Mouse (Mus musculus) NIH3T3 (cell line): ENCODE results near the gene 8030411F24Rik.
A peak's percentile ranks its signal among the peaks of the same experiment; 100 is the strongest.
"Not testable (repeated sequence)": the region's sequence is repeated elsewhere in the genome, so short reads cannot be mapped to it uniquely, and the experiment has no call there.

ENCODE experiments used
- DNase-seq: peaks from one replicate; pipeline ENCODE4 v3.0.0-alpha.2; 2012; ENCODE audit warnings: low read depth

The 8030411F24Rik gene

GRCm38 (mm10) chr2:148781709-148782108 lies at the start of gene 8030411F24Rik:
8030411F24Rik (plus strand) TSS chr2:148782009.
- DNase-seq = no peak

- peak; percentile 96 for DNase-seq
These were observed 49.3 kb upstream of the 8030411F24Rik start, which contains the start of gene Napb for GRCm38 (mm10) chr2:148732327-148733000. Napb (minus strand) TSS chr2:148732467.

DNA sequence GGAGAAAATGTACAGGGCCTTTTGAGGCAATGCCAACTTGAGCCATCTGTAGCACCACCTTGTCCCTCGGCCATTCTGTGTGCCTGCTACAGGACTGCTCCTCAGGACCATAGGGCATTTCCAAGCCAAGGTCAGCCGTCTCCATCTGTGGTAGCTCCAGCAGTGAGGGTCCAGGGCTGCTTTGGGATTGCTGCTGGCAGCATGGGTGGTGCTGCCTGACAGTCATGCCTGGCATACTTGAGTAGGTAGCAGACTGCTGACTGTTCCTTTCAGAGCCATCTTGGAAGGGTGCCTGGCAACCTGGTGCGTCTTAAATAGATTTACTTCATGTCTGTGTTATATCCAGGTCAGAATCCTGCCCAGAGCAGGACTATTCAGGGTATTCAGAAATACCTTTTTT lies 38.8 kb upstream of the 8030411F24Rik start:
- no peak for DNase-seq

GRCm38 (mm10) chr2:148743846-148744407 lies 37.9 kb upstream of the 8030411F24Rik start:
- peak; percentile 41 for DNase-seq

DNA sequence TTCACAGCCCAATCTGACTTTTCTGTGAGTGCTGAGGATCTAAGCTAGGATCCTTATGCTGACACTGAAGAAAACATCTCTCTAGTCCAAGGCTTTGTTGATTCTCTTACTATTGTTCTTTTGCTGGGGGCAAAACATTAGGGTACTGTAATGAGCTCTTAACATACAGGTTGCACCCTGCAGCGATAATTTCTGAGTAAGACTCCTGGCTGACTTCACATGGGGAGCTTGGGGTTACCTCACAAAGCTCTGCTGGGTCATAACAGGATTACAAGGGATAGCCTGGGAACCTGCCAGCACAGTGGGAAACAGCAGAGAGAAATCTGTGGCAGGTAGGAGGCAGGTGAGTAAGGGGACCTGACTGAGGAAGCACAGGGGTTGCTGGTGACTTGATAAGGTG lies 31.8 kb upstream of the 8030411F24Rik start, which contains the start of gene Cstl1:
Gene Cstl1 (plus strand): TSS at position 301 of the 400 bp plus-strand sequence.
- DNase-seq = no peak

GRCm38 (mm10) chr2:148751893-148752813 lies 29.7 kb upstream of the 8030411F24Rik start:
- DNase-seq = peak; percentile 97

GRCm38 (mm10) chr2:148754310-148754846 lies 27.4 kb upstream of the 8030411F24Rik start:
- no peak for DNase-seq

GRCm38 (mm10) chr2:148763648-148764388 lies 18.0 kb upstream of the 8030411F24Rik start:
- peak; percentile 11 for DNase-seq

- DNase-seq = not testable (repeated sequence)
These were observed 10.4 kb upstream of the 8030411F24Rik start, which contains the start of gene Cst11 for GRCm38 (mm10) chr2:148771397-148771796. Cst11 (minus strand) TSS chr2:148771497.

DNA sequence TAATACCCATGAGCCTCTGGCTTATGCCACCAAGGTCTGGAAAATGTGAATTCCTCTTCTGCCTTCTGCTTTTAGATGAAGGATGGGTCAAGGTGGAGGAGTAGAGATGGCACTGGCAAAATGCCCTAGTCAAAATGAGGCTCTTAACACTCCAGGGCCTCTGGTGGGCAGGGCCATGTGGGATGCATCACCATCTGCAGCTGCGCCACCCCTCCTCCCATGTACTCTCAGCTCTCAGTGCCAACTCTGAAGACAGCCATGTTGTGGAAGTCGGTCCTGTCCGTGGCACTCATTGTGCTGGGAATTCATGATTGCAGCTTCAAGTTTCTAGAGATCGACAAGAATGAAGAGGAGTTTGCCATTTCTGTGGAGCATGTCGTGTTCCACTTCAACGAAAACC lies 7.3 kb downstream of the 8030411F24Rik start, which contains the start of gene Cst12:
Gene Cst12 (plus strand): TSS at position 220 of the 400 bp plus-strand sequence.
- DNase-seq = no peak

DNA sequence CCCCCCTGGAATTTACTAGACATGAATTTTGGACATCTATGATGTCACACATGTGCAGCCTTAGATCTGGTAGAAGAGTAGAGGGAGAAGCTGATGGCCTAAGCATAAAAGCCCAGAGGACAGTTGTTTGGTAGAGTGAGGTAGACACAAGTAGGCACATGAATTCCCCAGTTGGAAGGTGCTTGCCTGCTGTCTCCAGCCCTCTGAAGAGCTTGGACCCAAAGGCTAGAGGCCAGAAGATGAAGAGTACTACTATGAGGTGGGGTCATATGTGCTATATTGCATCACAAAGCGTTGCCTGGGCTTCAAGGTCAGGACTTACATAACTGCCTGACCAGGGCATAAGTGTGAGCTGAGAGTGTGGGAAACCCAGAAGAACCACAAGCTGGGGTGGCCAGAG lies 16.7 kb downstream of the 8030411F24Rik start, which contains the start of gene Cst8:
Gene Cst8 (plus strand): TSS at position 301 of the 400 bp plus-strand sequence.
- DNase-seq = no peak

DNA sequence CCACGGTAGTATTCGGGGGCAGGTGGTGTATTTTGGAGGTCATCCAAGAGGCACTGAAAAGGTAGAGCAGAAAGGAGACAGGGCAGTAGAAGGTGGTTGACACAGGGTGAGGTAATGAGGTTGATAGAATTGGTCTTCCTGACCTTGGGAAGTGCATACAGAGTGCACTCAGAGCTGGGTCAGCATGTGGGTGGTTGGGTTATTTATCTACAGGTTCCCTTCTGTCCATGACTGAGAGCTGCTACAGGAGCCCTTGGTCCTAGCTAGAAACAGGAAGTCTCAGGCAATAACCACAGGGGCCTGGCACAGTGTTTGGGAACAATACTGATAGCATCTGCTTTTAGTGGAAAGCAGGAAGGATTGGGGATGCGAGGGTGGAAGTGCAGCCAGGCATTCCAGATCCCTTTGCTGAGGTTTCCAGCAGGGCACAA lies 19.7 kb downstream of the 8030411F24Rik start:
- no peak for DNase-seq

- DNase-seq = no peak
These were observed 24.9 kb downstream of the 8030411F24Rik start for GRCm38 (mm10) chr2:148806696-148807095.

- no peak for DNase-seq
These were observed 38.1 kb downstream of the 8030411F24Rik start, which contains the start of gene Cst13 for GRCm38 (mm10) chr2:148819909-148820308. Cst13 (plus strand) TSS chr2:148820081.

- no peak for DNase-seq
These were observed 44.2 kb downstream of the 8030411F24Rik start for GRCm38 (mm10) chr2:148825986-148826385.

GRCm38 (mm10) chr2:148834912-148835311 lies 53.1 kb downstream of the 8030411F24Rik start, which contains the start of gene Cst9:
Cst9 (plus strand) TSS chr2:148835147.
- DNase-seq = no peak
